In genomic region chr17:56162231-56162774, GRCm38 (mm10) we compare ENCODE assay signal across 8 mouse cellular contexts. TPM values are rescaled to one million over a fixed set of nuclear protein-coding genes. Genes with fewer than 3 reads are reported as not detected.
DNase-seq lines count a peak whose midpoint lies in the region; ATAC-seq and TF ChIP-seq lines count a peak whose summit lies in the region.

Tnfaip8l1 (plus strand) TSS chr17:56162477.

- H3K9ac ChIP-seq in embryonic facial prominence, embryonic 13.5 days: peak within 1 kb of the TSS; percentile 66
- peak within 1 kb of the TSS; percentile 62 for H3K9ac ChIP-seq in limb, embryonic 12.5 days (replicated peaks)
- peak within 1 kb of the TSS; percentile 52 for H3K9ac ChIP-seq in midbrain, embryonic 15.5 days

- H3K4me1 ChIP-seq in embryonic facial prominence, embryonic 13.5 days: peaks cover 15% of the 10 kb centered on the region
- H3K4me1 ChIP-seq in kidney, adult 2 months (ENCODE audit: control insufficient read depth, insufficient read depth, low read length): no peaks in the 10 kb centered on the region
- H3K4me1 ChIP-seq in limb, embryonic 12.5 days (replicated peaks): peaks cover 14% of the 10 kb centered on the region
- peaks cover 14% of the 10 kb centered on the region for H3K4me1 ChIP-seq in midbrain, embryonic 15.5 days
- no peaks in the 10 kb centered on the region; the same call in 1 of the 2 replicates for H3K4me1 ChIP-seq in spleen, adult 2 months (ENCODE audit: control insufficient read depth, insufficient read depth, insufficient read length)

- TF ChIP-seq POLR2A in kidney, adult 2 months (IDR thresholded peaks at IDR 0.05; ENCODE audit: low read depth, low read length): no peak
- no peak for TF ChIP-seq POLR2A in spleen, adult 2 months (IDR thresholded peaks at IDR 0.05; ENCODE audit: low read depth, low read length)

- peak; percentile 98 for DNase-seq in 3134 (ENCODE audit: extremely low read depth, insufficient read length, low spot score)
- peak; percentile 98 for DNase-seq in adrenal gland, postnatal 36 days
- DNase-seq in heart, adult 18-20 months: peak; percentile 95 to 98
- peak; percentile 98 for DNase-seq in kidney, adult 2 months
- DNase-seq in spleen, adult 2 months (ENCODE audit: low read depth in 1 of 2, low spot score in 2 of 2): peak; percentile 71 to 89

- under 1% methylated on average over 30 of the region's 30 CpGs for WGBS in embryonic facial prominence, embryonic 13.5 days
- 3% methylated on average over 30 of the region's 30 CpGs for WGBS in kidney, adult 2 months
- WGBS in limb, embryonic 12.5 days: 1% methylated on average over 30 of the region's 30 CpGs
- under 1% methylated on average over 30 of the region's 30 CpGs for WGBS in midbrain, embryonic 15.5 days
- 1% methylated on average over 30 of the region's 30 CpGs for whole genome bisulfite sequencing in spleen, adult 2 months

- peaks cover 12% of the 10 kb centered on the region for H3K27me3 ChIP-seq in embryonic facial prominence, embryonic 13.5 days
- H3K27me3 ChIP-seq in kidney, adult 2 months (replicated peaks; ENCODE audit: control insufficient read depth, insufficient read depth, low read length): no peaks in the 10 kb centered on the region
- H3K27me3 ChIP-seq in limb, embryonic 12.5 days: peaks cover 23% of the 10 kb centered on the region
- peaks cover 20% of the 10 kb centered on the region; the same call in 1 of the 2 replicates for H3K27me3 ChIP-seq in midbrain, embryonic 15.5 days (replicated peaks)
- H3K27me3 ChIP-seq in spleen, adult 2 months (ENCODE audit: control insufficient read depth, insufficient read depth, low read length): peaks cover 1% of the 10 kb centered on the region; the same call in 1 of the 2 replicates

- H3K9me3 ChIP-seq in embryonic facial prominence, embryonic 13.5 days: no peaks in the 10 kb centered on the region
- H3K9me3 ChIP-seq in limb, embryonic 12.5 days: no peaks in the 10 kb centered on the region
- H3K9me3 ChIP-seq in midbrain, embryonic 15.5 days: no peaks in the 10 kb centered on the region

- ATAC-seq in embryonic facial prominence, embryonic 13.5 days (ENCODE audit: insufficient number of reproducible peaks, insufficient read depth, low FRiP score, low TSS enrichment, low read depth): peak; percentile 97
- peak; percentile 96 for ATAC-seq in limb, embryonic 12.5 days (ENCODE audit: insufficient number of reproducible peaks, insufficient read depth, low FRiP score, low TSS enrichment, low read depth)
- peak; percentile 97 for ATAC-seq in midbrain, embryonic 15.5 days (replicated peaks)

- peak within 1 kb of the TSS; percentile 81 for H3K4me2 ChIP-seq in embryonic facial prominence, embryonic 13.5 days
- H3K4me2 ChIP-seq in limb, embryonic 12.5 days: peak within 1 kb of the TSS; percentile 75
- H3K4me2 ChIP-seq in midbrain, embryonic 15.5 days: peak within 1 kb of the TSS; percentile 83

- no peak for TF ChIP-seq CTCF in kidney, adult 2 months (conservative IDR thresholded peaks at IDR 0.05; ENCODE audit: insufficient read depth, insufficient read length, low read depth, low read length)
- TF ChIP-seq CTCF in spleen, adult 2 months (IDR thresholded peaks at IDR 0.05; ENCODE audit: extremely low read depth, insufficient read depth, insufficient read length, insufficient replicate concordance): no peak

- no peak within 1 kb of the TSS for H3K27ac ChIP-seq in embryonic facial prominence, embryonic 13.5 days
- no peak within 1 kb of the TSS for H3K27ac ChIP-seq in kidney, adult 2 months (ENCODE audit: insufficient read depth, low read depth, low read length)
- H3K27ac ChIP-seq in limb, embryonic 12.5 days: 0 out of 2 replicates have a peak within 1 kb of the TSS, but pooled peaks have one; percentile 17
- peak within 1 kb of the TSS; percentile 1; the same call in 1 of the 2 replicates for H3K27ac ChIP-seq in midbrain, embryonic 15.5 days
- peak within 1 kb of the TSS; percentile 78 for H3K27ac ChIP-seq in spleen, adult 2 months (ENCODE audit: insufficient read depth, low read length)

- H3K36me3 ChIP-seq in embryonic facial prominence, embryonic 13.5 days: no peaks in the 10 kb centered on the region
- H3K36me3 ChIP-seq in kidney, adult 2 months (ENCODE audit: control insufficient read depth, insufficient read depth, low read length): no peaks in the 10 kb centered on the region
- no peaks in the 10 kb centered on the region for H3K36me3 ChIP-seq in limb, embryonic 12.5 days
- no peaks in the 10 kb centered on the region for H3K36me3 ChIP-seq in midbrain, embryonic 15.5 days (replicated peaks)
- H3K36me3 ChIP-seq in spleen, adult 2 months (ENCODE audit: control insufficient read depth, insufficient read depth, low read length): no peaks in the 10 kb centered on the region

- H3K4me3 ChIP-seq in embryonic facial prominence, embryonic 13.5 days: peak within 1 kb of the TSS; percentile 52
- H3K4me3 ChIP-seq in kidney, adult 2 months (ENCODE audit: insufficient read depth, low read depth, low read length): peak within 1 kb of the TSS; percentile 40
- H3K4me3 ChIP-seq in limb, embryonic 12.5 days (replicated peaks): peak within 1 kb of the TSS; percentile 49
- H3K4me3 ChIP-seq in midbrain, embryonic 15.5 days: peak within 1 kb of the TSS; percentile 45
- H3K4me3 ChIP-seq in spleen, adult 2 months (ENCODE audit: extremely low read depth, insufficient read depth, insufficient read length): peak within 1 kb of the TSS; percentile 63

RNA-seq across cellular contexts. Expression of gene Tnfaip8l1, which starts in this region (rescaled TPM):
- total RNA-seq in adrenal gland, postnatal 36 days (2021): 1 to 10 TPM; 3.9 to 4.0 TPM
- polyA plus RNA-seq in embryonic facial prominence, embryonic 13.5 days (2015; fragmentation: Nextera tagmentation; extraction: Ambion mirVana): 13.8 and 13.9 TPM in 2 replicates
- total RNA-seq in heart, adult 18-20 months (2021): 1 to 10 TPM; 1.3 to 1.5 TPM
- 1.7 and 2.7 TPM in 2 replicates for polyA plus RNA-seq in kidney, adult 2 months (2012; rRNA removed)
- polyA plus RNA-seq in limb, embryonic 12.5 days (2016; fragmentation: Nextera tagmentation; extraction: Ambion mirVana): 8.3 and 9.5 TPM in 2 replicates
- 11.1 and 12.7 TPM in 2 replicates for polyA plus RNA-seq in midbrain, embryonic 15.5 days (2015; fragmentation: Nextera tagmentation; extraction: Ambion mirVana)
- polyA plus RNA-seq in spleen, adult 2 months (2012; rRNA removed): 6.6 and 7.3 TPM in 2 replicates

Comparison
In these comparisons a context has a peak if more than half of its experiments do, and no peak if none do; other contexts are left out.
1. H3K27ac ChIP-seq: peak in limb, embryonic 12.5 days (single experiment), midbrain, embryonic 15.5 days (single experiment) and spleen, adult 2 months (single experiment); none in embryonic facial prominence, embryonic 13.5 days (single experiment) and kidney, adult 2 months (single experiment).
2. Peak in every context shown above with its lines, with median percentiles within 50 percentile points of each other: DNase-seq, ATAC-seq, H3K4me2 ChIP-seq, H3K4me3 ChIP-seq and H3K9ac ChIP-seq.